Mouse (Mus musculus): ENCODE results near the gene 6030452D12Rik.

6030452D12Rik gene

DNA sequence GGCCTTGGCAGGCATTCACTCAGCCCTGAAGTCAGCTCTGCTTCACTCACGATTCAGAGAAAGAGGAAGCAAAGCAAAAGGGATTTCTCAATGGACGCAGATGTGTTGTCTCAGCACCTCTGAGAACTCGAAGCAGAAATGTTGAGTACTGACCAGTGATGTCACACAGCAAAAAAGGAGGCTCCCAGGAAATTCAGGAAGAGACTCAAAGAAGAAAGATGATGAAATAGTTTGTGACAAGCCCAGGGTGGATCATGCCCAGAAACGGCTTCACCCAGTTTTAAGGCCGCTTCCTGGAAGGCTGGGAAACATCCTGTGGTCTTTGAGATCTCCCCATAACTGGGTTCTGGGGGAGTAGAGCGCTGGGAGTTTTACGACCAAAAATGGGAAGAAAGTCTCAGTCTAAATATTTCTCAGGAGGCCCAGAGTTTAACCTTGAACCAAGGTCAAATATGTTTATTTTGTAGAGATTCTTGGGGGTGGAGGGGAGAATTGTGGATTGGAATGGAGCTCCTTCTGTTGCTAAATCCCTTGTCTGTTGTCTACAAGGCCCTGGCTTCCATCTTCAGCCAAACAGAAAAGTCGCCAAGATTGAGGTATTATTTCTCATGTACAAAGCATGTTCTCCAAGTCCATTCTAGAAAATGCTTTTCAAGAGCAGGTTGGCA, at the start of gene 6030452D12Rik:
TSS of gene 6030452D12Rik (plus strand) at position 505 of the 668 bp plus-strand sequence.
- DNase-seq (ENCODE audit: low spot score in 2 of 2): no peak

DNA sequence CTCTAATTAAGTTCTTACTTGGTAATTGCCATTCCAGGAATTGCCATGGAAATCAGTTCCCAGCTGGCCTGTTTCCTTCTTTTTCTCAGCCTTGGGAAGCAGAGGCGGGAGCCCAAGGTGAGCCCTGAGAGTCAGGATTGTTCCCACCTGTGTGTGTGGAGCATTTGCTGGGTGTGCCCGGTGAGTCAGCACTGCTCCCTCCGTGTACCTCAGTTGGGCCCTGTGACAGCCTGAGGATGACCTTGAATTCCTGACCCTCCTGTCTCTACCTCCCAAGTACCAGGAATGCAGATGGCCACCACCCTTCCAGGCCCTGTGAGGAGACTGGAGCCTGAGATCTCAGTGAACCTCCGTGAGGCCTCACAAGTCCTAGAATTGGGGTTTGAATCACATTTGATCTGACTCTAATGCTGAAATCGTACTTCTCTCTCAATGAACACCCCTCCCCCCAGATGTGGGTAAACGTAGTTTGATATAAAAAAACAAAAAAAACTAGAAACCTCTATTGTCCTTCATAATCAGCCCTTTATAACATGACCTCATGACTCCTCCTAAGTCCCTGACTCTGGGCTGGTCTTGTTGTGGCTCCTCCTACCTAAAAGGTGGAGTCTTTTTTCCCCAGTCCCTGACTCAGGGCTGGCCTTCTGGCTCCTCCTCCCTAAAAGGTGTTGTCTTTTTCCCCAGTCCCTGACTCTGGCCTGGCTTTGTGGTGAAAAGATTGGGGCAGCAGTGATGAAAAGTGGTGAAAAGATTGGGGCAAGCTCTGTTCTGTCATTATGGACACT, 48.8 kb upstream of the 6030452D12Rik start:
- no peak for DNase-seq (ENCODE audit: low spot score in 2 of 2)

DNA sequence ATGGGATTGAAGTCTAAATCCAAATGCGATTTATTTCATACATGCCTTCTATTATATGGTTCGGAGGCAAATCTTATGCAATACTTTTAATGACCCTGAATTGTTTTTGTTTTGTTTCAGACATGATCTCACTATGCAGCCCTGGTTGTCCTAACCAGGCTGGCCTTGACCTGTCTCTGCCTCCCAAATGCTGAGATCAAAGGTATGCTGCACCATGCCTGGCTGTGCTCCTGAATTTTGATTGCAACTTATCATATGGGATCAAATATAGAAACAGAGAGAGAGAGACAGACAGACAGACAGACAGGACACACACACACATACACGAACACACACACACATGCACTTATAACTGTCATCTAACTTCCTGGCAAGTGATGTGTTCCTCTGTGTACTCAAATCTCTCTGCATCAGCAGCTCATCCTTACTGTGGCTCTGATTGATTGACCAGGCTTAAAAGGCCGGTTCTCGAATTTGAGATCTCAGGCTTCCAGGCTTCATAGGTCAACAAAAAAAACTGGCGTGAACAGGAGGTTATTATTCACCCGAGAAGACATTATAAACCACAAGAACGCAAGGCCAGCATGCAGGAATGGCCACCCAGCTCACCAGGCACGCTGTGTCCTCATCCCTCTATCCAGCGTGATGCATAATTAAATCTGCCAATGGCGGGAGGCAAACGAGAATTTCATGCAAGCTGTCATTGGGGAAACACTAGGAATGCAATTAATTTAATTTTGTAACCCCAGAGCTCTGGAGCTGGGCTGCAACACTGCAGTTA, 47.4 kb upstream of the 6030452D12Rik start:
- DNase-seq (ENCODE audit: low spot score in 2 of 2): no peak

DNA sequence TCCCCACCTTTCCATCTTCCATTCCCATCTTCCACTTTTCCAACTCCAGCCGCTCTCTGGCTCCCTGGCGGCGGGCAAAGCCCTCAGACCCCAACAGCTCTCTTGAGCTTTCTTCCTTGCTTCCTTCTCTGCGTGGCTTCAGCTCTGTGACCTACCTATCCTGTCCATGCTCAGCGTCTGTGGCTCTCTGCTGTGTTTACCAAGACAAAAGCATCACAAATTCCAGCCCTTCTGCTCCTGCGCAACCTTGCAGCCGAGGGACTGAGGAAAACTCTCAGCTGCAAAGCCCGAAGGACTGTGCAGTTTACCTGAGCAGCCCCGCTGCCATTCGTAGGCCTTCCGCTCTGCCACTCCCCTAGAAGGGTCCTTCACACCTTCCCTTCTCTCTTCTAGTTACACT, 46.3 kb upstream of the 6030452D12Rik start:
- DNase-seq (ENCODE audit: low spot score in 2 of 2): no peak

DNA sequence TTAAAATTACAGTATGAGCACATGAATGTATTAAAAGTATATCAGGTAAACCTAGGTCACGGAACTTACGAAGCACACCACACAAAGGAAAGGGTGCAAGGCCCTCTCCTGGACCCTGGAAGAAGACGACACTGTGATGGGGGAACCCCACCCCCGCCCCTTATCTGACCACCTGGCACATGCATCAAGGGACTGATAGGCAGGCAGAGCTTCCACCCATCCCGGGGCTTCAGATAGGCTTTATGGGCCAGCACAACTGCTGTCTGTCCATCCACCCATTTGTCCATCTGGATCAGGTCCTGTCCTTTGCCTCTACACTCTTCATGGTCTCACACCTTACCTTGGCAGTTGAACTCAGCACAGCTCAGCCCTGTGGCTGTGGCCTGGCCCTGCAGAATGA, 38.2 kb upstream of the 6030452D12Rik start:
- no peak for DNase-seq (ENCODE audit: low spot score in 2 of 2)

DNA sequence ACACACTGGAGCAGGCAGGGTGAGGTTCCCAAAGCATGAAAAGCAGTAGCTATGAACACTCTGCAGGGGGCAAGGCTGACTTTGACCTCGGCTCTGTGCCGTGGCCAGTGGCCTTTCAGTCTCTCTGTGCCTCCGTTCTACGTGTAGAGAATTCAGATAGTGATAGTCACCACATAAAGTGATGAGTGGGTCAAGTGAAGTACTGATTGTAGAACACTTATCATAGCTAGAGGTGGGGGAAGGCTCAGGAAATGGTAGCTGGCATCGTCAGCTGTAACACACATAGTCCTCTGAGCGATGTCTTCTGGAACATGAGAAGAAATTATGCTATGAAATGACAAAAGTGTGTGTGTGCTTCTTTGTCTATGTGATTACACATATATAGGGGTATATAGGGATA, 36.5 kb upstream of the 6030452D12Rik start:
- DNase-seq (ENCODE audit: low spot score in 2 of 2): no peak

DNA sequence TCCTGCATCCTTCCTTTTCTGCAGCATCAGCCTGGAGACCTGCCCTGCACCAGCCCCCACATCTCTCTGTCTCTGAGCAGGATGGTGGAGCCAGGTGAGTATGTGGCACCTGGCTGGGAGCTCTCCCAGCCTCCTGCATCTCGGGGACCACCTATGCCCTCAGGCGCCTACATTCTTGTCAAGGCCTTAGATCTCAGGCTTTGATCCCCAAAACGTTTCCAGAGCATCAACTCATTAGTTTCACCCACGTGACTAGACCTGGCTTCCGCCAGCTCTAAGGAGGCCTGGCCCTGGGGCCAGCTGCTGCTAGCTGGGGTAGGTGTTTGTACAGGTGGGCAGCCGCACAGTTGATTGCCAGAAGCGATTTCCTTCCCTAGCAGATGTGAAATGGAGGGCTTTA, 30.8 kb upstream of the 6030452D12Rik start:
- DNase-seq (ENCODE audit: low spot score in 2 of 2): no peak

DNA sequence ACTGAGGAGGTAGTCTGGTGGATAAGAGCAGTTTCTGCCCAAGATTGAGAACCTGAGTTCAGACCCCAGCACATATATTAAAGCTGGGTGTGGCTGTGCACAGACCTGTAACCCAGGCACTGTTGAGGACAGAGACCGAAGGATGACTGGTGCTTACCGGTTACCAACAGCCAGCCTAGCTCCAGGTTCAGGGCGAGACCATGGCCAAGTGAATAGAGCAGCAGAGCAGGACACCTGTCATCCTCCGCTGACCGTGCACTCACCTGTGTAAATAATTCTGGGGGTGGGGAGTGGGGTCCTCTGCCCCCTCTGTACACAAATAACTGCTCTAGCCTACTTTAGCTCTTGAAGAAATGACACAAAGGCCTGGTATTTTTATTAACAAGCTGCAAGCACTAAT, 26.3 kb upstream of the 6030452D12Rik start:
- DNase-seq (ENCODE audit: low spot score in 2 of 2): no peak

DNA sequence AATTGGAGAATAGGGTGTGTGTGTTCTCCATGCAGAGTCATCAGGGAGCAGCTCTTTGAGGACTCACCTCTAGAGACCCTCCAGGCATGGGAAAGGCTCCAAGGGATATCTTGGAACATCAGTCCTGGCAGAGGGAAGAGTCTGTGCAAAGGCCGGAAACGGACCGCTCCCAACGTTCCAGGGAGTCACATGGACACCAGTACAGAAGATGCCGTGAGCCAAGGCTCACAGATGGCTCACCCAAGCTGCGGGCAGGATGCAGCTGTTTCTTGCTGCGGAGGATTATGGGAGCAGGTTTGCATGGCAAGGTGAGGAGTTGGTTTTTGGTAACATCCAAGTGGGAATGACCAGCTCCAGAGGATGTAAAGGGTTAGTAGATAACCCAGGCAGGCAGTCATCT, 3.9 kb downstream of the 6030452D12Rik start:
- DNase-seq (ENCODE audit: low spot score in 2 of 2): no peak

DNA sequence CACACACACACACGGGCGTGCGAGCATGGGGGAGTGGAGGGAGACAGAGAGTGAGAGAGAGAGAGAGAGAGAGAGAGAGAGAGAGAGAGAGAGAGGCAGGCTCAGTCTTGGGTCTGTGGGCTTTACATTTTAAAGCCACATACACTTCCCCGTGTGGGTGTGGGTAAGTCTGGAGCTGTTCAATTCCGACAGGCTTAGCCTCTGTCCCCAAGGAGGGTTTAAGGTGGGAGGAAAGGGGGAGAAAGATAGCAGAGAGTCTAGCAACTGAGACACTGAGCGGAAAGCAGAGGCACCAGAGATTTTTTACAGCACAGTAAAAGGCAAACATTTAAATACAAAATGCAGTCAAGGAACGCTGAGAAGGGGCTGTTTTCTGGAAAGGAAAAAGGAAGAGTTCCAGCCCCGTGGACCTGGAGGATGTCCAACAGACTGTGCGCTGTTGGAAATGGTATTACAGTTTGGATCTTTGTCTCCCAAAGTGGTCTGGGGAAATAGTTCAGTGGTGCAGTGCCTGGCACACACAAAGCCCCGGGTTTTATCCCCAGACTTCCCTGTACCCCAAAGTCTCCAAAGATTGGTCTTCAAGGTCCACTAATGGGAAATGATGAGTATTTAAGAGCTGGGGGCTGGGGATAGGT, 5.1 kb downstream of the 6030452D12Rik start:
- no peak for DNase-seq (ENCODE audit: low spot score in 2 of 2)

DNA sequence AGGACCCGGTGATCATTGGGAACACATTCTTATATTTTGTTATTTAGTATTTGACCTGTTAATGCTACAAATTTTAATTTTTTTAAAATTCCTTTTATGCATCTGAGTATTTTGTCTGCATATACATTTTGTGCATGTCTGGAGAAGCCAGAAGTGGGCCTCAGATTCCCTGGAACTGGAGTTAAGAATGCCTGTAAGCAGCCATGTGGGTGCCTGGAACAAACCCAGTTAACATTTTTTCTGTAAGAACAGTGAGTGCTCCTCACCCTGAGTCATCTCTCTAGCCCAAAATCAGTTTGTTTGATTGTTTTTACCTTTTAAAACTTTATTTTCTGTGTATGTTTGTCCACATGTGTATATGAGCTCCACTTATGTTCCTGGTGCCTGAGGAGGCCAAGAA, 5.8 kb downstream of the 6030452D12Rik start:
- no peak for DNase-seq (ENCODE audit: low spot score in 2 of 2)

DNA sequence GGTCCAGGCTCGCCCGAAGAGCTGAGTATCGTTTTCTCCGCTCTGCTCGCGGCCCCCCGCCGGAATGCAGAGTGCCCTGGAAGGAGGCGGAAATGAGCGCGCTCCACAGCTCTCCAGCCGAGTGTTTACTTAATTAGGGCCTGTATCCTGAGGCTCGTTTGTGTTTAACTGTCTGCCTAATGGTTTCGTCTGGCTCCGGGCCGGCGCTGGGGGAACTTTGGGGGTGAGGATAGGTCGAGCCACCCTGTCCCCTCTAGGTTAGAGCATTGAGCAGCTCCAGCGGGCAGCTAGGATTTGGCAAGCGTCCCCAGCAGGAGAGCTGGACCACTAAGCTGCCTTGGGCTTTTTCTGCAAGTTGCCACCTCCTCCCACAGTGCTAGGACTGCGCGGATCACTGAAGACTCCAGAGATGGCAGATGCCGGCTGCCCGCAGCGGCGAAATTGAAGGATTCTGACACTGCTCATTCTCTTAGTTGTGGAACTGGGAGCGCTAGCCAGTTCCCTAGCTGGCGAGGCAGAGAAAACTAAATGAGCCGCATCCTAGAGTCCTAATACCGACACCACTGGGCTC, 7.5 kb downstream of the 6030452D12Rik start:
- peak; percentile 35 to 40 for DNase-seq (ENCODE audit: low spot score in 2 of 2)

DNA sequence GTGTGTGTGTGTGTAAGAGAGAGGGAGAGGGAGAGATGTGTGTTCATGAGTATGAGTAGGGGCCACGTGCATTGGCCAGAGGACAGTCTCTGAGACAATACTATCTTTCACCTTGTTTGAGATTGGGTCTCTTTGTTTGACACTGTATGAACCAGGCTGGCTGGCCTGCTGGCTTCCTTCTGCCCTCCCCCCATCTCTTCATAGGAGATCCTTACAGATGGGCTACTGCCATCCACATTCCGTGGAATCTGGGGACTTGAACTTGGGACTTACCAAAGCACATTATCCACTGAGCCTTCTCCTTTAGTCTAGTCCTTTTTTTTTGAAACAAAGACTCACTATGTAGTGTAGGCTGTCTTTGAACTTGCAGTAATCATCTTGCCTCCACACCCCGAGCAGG, 8.1 kb downstream of the 6030452D12Rik start:
- no peak for DNase-seq (ENCODE audit: low spot score in 2 of 2)

DNA sequence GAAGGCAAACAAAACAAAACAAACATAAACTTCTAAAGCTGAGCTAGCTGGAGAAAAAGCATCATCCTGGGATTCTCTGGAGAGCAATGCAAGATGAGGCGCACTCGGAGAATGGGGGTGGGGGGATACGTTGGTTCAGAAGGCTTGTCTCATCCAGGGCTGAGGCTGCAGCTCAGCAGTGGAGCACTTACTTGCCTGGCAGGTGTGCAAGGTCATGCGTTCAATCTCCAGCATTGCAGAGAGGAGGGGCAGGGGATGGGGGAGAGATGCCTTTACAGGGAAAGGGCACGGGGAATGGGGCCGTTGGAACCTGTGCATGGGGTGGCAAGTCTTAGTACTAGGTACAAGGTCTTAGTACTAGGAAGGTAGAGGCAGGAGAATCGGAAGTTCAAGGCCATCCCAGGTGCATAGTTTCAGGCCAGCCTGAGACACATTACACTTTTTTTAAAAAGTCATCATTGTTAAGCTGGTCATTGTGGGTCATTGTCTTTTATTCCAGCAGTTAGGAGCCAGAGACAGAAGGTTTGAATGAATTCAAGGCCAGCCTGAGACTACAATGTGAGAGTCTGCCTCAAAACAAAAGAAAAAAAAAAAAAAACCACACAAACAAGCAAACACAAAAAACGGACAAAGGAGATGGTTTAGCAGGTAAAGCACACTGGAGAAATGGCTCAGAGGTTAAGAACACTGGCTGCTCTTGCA, 8.9 kb downstream of the 6030452D12Rik start:
- no peak for DNase-seq (ENCODE audit: low spot score in 2 of 2)

DNA sequence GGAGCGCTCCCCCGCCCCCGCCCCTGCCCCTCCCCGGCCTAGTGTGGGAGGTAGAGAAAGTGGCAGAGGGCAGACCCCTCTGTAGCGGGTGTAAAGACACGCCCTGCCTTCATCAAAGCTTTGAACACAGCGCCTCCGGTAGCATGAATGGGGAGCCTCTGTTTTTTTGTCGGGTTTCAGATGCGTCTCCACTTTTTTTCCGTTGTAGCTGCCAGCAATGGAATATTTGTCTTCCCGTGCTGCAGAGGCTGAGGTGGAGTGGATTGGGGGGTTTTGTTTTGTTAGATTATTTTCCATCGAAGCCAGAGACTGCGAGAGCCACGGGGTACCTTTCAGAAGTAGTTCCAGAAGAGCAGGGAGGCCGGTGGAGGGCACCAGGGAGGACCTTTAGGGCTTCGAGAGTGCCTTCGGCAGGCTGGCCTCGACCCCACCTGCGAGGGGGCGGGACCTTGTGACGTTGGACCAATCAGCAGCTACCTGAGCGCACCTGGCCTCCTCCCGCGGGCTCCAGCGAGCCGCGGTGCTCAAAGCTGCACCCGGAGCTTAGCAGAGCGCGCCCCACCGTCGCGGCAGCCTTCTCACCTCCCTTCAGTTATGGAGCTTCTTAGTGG, 10.1 kb downstream of the 6030452D12Rik start, which contains the start of gene Cdh3:
TSS of gene Cdh3 (plus strand) at position 527 of the 611 bp plus-strand sequence.
- peak in 1 of 2 experiments; percentile 42 for DNase-seq (ENCODE audit: low spot score in 2 of 2)

DNA sequence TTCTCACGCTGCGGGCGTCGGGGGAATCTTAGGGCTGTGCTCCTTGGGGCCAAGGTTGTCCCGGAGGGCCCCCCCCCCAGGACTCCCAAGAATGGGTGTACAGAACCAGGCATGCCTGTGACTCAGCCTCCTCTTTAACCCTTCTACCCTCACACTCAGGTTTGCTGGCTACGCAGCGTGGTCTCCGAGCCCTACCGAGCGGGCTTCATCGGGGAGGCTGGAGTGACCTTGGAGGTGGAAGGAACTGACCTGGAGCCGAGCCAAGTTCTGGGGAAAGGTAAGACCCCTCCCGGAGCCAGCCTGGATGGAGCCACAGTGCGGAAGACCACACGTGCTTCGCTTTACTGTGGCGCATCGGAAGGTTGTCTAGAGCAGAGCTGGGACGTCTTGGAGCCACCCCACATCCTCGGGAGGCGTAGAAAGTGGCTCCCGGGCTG, 10.8 kb downstream of the 6030452D12Rik start:
- DNase-seq (ENCODE audit: low spot score in 2 of 2): no peak

DNA sequence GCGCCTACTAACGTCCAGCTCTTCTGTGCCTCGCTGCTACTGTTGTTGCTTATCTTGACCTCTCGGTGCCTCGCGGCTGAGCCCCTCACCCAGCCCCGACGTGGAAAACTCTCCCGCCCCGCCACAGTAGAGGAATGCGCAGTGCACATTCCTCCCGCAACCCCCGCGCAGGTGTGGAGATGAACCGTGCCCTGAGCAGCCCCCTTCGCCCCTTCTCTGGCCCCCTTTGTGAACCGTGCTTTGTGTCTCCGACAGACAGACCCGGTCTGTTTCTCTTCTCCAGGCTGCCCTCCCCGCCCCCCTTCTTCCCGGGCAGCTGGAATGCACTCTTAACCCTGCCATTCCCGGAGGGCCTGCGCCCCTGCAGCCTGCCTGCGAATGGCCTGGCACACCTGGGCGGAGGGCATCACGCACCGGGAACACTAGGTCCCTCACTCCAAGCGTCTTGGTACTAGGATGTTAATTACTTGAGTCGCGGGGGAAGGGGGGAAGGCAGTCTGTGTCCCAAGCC, 11.3 kb downstream of the 6030452D12Rik start:
- no peak for DNase-seq (ENCODE audit: low spot score in 2 of 2)

DNA sequence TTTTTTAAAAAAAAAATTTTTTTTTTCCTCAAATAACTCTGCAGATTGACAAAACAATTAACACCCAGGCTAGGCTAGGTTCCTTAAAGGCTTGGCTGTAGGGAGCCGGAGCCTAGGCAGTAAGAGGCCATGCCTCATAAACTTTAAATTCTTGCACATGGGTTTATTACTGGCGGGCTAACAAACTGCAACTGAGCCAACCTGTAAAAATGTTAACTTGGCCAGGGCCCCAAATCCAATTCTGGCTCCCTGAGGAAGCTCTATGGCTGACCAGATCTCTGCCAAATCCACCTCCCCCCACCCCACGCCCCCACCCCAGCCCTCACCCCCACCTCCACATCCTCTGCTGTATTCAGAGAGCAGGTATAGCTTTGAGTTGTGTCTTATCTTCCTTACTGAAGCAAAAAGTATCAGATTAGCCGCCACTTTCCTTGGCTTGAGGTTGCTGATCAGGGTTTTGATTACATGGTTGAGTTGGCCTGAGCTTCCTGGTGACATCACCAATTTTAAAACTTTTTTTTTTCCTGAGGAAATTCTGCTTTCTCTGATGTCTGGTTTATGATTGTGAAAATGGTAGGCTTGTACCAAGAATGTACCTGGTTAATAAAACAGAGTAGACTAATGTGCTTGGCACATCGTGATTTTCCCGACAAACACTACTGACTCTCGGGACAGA, 12.3 kb downstream of the 6030452D12Rik start:
- no peak for DNase-seq (ENCODE audit: low spot score in 2 of 2)

DNA sequence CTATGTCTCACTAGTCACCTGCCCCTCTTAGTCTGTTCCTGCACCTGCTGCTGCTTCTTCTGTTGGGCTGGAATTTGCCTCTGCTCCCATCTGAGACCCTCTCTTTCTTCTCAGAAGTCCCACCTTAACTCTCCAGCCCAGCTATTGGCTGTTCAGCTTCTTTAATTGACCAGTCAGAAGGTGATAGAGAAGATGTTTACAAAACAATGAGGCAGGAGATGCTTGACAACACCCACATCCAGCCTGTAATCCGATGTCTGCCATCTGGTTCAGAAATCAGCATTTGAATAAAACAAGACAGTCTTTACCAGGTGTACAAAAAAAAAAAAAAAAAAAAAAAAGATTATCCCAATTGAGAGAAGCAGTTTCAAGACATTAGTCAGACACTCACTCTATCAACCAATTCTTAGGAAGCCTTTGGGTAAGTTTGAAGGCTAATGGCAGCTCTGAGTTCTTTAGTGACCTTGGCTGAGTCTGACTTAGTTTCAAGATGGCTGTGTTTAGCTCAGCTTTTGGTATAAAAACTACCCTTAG, 15.7 kb downstream of the 6030452D12Rik start:
- DNase-seq (ENCODE audit: low spot score in 2 of 2): no peak

Data from right cerebral cortex, postnatal 10 days (tissue).